Mouse (Mus musculus) ovary, postnatal 10 days (tissue): Measurements from ENCODE around the gene Nav3.

Experiments
- DNase-seq: peaks from one replicate; pipeline ENCODE4 v3.0.0; 2022; ENCODE audit warnings: low spot score

Gene Nav3

GRCm38 (mm10) chr10:109684109-109685056 is 771.6 kb downstream of the Nav3 start:
- DNase-seq, result peak; percentile 5

DNA sequence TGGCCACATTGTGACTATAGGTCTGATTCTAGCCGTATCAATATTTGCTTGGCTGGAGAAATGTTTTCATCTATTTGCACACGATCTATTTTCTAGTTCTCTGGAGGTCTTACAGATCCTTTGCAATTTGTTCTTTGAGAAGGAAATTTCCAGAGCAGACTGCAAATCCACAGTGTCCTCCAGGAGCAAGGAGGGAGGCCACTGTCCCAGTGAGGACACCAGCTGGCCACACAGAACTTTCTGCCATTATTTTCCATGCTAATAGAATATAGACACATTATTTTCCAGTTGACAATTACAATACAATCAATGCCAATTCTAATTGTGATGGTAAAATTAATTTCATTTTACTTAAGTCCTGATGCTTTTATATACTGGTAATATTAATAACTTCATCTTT is 783.1 kb downstream of the Nav3 start:
- no peak for DNase-seq

DNA sequence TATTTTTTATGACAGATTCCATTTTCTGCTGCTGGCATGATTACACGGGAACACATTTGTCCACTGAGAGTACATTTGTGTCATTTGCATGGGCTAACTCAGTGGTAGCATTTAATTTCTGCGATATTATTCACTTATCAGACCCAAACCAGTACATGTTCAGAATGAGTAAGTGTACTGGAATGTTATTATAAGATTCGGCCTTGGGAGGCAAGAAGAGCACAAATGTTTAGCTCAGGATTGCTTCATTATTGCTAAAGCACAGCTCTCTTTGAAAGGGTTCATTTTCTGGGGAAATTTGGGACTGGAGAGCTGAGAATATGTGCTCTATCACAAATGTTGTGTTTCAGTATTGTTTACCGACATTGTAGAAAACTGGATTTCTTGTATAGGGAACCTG is 788.6 kb downstream of the Nav3 start:
- DNase-seq, result no peak

- DNase-seq, result peak; percentile 36
Observed at GRCm38 (mm10) chr10:109664629-109665317, 791.2 kb downstream of the Nav3 start.

DNA sequence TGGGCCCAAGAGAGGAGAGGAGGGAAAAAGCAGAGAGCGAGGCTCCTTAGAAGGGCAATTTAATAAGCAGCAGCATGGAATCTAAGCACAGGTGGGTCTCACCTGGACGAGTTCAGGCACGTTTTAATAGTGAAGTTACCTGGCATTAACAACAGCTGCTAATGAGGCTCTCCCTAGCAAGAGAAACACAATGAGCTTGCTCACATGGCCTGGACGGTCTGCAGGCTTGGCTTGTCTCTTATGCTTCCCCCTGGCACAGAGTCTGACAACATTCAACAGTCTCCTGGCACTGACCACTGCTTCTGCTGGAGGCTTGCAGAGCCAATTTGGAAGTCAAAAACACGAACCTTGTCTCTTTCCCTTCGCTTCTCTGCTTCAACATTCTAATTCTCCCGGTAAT is 804.5 kb downstream of the Nav3 start:
- DNase-seq, result no peak

DNA sequence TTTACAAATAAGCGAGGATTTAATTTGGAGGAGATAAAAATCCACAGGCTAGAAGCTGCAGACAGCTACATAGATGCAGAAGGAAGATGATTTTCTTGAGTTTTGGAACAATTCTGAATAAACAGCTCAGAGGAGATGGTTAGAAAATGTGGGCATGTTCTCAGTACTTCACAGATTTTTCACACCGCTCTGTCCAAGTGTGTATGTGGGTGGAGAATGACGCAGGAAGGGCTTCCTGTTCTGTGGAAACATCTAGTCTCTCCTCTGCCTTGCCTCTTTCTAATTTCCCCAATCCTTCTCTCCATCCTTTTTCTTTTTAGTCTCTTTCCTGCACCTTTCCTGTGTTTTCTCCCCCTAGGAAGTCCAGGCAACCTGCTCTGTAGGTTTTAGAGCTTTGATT is 812.4 kb downstream of the Nav3 start:
- DNase-seq, result no peak

GRCm38 (mm10) chr10:109641806-109642205 is 814.2 kb downstream of the Nav3 start:
- no peak for DNase-seq

DNA sequence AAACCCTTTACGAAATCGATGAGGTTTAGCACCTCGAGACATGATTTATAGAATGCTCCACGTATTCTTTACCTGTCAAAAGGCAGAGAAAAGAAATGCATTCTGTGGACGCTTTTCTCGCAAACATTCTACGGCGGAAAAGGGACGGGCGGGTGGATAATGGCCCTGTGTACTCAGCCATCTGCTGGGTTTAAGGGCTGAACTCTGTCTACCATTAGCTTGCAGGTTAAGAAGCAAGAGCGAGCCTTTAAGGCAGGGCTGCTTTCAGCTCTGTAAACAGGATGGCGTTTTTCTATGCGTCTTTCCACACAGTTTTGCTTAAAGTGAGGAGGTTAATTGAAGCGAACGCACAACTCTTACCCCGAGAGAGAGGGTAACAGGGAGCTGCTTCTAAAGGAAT is 818.3 kb downstream of the Nav3 start:
- DNase-seq, result no peak
